Mouse (Mus musculus): ENCODE results near the gene Wipf3.

DNA sequence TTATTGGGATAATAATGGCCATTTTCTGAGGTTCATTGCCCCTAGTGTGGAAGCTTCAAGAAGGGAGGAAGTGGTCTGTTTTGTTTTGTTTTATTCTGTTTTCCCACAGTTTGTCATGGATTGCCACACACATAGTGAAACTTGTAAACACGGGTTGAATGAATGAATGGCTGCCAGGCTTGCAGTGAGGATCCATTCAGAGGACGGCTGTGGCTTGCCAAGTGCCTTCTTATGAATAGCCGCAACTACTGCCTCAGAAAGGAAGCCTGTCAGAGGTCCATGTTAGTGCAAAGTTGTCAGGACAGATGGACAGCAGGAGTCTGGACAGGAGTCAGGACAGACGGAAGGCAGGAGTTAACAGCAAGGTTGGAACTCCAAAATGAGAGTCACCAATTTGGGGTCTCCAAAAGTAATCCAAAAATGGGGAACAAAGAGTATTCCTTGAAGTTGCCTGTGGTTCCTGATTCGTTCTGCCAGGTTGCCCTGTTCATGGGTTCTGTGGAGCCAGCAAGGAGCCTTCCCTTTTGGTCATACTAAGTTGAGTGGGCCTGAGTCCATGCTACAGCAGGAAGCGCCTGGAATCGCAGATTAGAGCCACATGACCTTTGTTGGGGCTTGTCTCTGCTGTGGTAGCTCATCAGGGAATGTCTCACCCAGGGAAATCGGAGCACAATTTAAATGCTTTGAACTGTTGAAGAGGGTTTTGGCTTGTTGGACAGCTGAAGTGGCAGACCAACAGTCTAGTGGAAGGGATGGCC, 34.5 kb downstream of the Wipf3 start:
- TF ChIP-seq CTCF (IDR thresholded peaks at IDR 0.05; ENCODE audit: control insufficient read depth, insufficient read depth, low read length) (no peak), POLR2A (IDR thresholded peaks at IDR 0.05; ENCODE audit: borderline replicate concordance, control insufficient read depth, low read depth, low read length) (no peak)

Measured in bone marrow, adult 2 months (tissue).